Mouse (Mus musculus) MEL (cell line): Measurements from ENCODE around the gene Ndufaf2.

Experiments
- CTCF ChIP-seq, 3 experiments: IDR thresholded peaks in 2 of 3; conservative IDR thresholded peaks in 1 of 3; 2 replicates each; pipeline ENCODE4 v1.5.1; 2011 to 2012; ENCODE audit warnings: low read length in 3 of 3, low read depth in 2 of 3, mild to moderate bottlenecking in 2 of 3, improper control_type of control experiment in 1 of 3, inconsistent platforms in 1 of 3, mixed read lengths in 1 of 3, moderate library complexity in 1 of 3; ENCODE audit not compliant: control insufficient read depth in 1 of 3, insufficient read depth in 1 of 3, poor library complexity in 1 of 3, severe bottlenecking in 1 of 3
- EP300 ChIP-seq, 2 experiments: IDR thresholded peaks; 2 replicates each; pipeline ENCODE4 v1.6.1; 2011; ENCODE audit warnings: improper control_type of control experiment in 2 of 2, low read length in 2 of 2, low read depth in 1 of 2, mild to moderate bottlenecking in 1 of 2
- ETS1 ChIP-seq: IDR thresholded peaks from 2 replicates; pipeline ENCODE4 v1.6.1; 2012; ENCODE audit warnings: low read depth, mild to moderate bottlenecking, inconsistent platforms, low read length, improper control_type of control experiment, moderate library complexity
- KAT2A ChIP-seq: conservative IDR thresholded peaks from 2 replicates; pipeline ENCODE4 v1.6.1; 2012; ENCODE audit warnings: low read depth, low read length, improper control_type of control experiment, inconsistent platforms
- POLR2A ChIP-seq, 2 experiments: IDR thresholded peaks; 2 replicates each; pipeline ENCODE4 v1.6.1; 2011 to 2012; ENCODE audit warnings: low read length in 2 of 2, mild to moderate bottlenecking in 2 of 2, control low read depth in 1 of 2, improper control_type of control experiment in 1 of 2, low read depth in 1 of 2, moderate library complexity in 1 of 2; ENCODE audit not compliant: control insufficient read depth in 1 of 2, insufficient read depth in 1 of 2, poor library complexity in 1 of 2
- RAD21 ChIP-seq: IDR thresholded peaks from 2 replicates; pipeline ENCODE4 v1.6.1; 2011; ENCODE audit warnings: mild to moderate bottlenecking, low read depth, low read length, improper control_type of control experiment
- ZC3H11A ChIP-seq: IDR thresholded peaks from 2 replicates; pipeline ENCODE4 v1.6.1; 2012; ENCODE audit warnings: low read depth, mild to moderate bottlenecking, inconsistent platforms, low read length, improper control_type of control experiment

GRCm38 (mm10) chr13:108187994-108188393 is 29.6 kb upstream of the Ndufaf2 start:
- TF ChIP-seq CTCF (IDR thresholded peaks at IDR 0.05 in 2 of 3, conservative IDR thresholded peaks at IDR 0.05 in 1 of 3; ENCODE audit: control insufficient read depth in 1 of 3, insufficient read depth in 1 of 3, low read depth in 2 of 3, low read length in 3 of 3, poor library complexity in 1 of 3, severe bottlenecking in 1 of 3) (no peak), ZC3H11A (no peak), ETS1 (no peak), RAD21 (no peak), POLR2A (IDR thresholded peaks at IDR 0.05; ENCODE audit: control insufficient read depth in 1 of 2, insufficient read depth in 1 of 2, low read depth in 1 of 2, low read length in 2 of 2, poor library complexity in 1 of 2) (no peak), EP300 (IDR thresholded peaks at IDR 0.05; ENCODE audit: low read depth in 1 of 2, low read length in 2 of 2) (no peak), KAT2A (no peak)
